Mouse (Mus musculus) kidney, adult 2 months (tissue): ENCODE measurements around the gene Kcnq2.

Experiments used
- CTCF ChIP-seq: fragments of 200-500 bp; conservative IDR thresholded peaks from 2 replicates; pipeline ENCODE4 v1.5.1; 2011; ENCODE audit warnings: low read depth, mild to moderate bottlenecking, control low read depth, low read length, moderate library complexity, mixed read lengths; ENCODE audit not compliant: insufficient read depth, insufficient read length
- POLR2A ChIP-seq: fragments of 200-500 bp; IDR thresholded peaks from one replicate; pipeline ENCODE4 v1.6.1; 2011; ENCODE audit warnings: low read depth, low read length, control low read depth

DNA sequence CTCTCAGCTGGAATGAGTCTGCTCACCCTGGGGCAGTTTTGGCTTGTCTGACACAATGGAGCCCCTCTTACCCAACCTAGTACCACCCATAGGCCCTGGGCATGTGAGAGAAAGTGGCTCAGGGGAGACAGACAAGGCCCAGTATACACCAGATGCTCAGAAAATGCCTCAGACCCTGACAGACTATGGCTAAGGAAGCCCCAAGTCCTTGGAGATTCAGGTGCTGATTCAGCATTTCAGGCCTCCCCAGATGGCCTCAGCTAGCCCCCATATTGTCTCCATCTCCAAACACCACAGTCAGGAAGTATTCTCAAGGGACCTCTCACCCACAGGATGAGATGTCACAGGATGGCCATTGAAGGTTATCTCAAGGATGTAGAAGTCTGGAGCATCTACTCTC is 12.5 kb downstream of the Kcnq2 start:
- TF ChIP-seq CTCF: no peak
- no peak for TF ChIP-seq POLR2A
